Mouse (Mus musculus): ENCODE results near the gene Gm49387.

- TF ChIP-seq POLR2A (IDR thresholded peaks at IDR 0.05; ENCODE audit: extremely low read depth, insufficient read depth, low read length) (no peak), CTCF (IDR thresholded peaks at IDR 0.05; ENCODE audit: extremely low read depth, insufficient read depth, low read length) (no peak)
Observed at GRCm38 (mm10) chr14:31656386-31656785, 15.7 kb upstream of the Gm49387 start.
